Mouse (Mus musculus): ENCODE data around the gene Ankrd45. TPM values are rescaled to one million over a fixed set of nuclear protein-coding genes. Genes with fewer than 3 reads are reported as not detected.

Gene Ankrd45
- polyA plus RNA-seq (2012; rRNA removed) = 0.02 and 0.06 TPM in 2 replicates

DNA sequence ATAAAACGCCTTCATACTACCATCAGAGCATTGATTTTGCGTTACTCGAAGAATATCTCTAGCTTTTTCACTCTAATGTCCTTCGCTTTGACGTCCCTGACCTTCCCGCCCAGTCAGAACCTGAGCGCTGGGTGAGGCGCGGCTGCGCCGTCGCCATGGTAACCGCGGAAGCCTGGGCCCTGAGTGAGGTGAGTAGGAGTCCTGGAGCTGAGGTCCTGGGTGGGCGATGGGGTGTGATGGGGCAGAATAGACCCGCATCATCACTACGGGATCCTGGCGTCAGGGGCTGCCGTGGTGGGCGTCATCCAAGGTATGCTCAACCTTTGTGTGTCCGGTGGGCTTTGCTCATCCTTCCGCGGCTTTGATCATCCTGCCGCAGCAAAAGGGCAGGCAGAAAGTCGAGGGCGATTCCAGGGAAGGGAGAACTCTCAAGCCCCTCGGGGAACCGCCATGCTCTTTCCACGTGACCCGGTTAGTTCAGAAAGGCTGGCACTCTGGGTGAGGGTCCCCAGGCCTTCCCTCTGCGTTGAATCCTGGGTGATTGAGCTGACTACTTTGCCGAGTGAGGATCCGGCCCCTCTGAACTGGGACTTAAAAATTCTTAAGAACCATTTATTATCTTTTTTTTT, at the start of gene Ankrd45:
TSS of gene Ankrd45 (plus strand) at position 161 of the 629 bp plus-strand sequence.

DNA sequence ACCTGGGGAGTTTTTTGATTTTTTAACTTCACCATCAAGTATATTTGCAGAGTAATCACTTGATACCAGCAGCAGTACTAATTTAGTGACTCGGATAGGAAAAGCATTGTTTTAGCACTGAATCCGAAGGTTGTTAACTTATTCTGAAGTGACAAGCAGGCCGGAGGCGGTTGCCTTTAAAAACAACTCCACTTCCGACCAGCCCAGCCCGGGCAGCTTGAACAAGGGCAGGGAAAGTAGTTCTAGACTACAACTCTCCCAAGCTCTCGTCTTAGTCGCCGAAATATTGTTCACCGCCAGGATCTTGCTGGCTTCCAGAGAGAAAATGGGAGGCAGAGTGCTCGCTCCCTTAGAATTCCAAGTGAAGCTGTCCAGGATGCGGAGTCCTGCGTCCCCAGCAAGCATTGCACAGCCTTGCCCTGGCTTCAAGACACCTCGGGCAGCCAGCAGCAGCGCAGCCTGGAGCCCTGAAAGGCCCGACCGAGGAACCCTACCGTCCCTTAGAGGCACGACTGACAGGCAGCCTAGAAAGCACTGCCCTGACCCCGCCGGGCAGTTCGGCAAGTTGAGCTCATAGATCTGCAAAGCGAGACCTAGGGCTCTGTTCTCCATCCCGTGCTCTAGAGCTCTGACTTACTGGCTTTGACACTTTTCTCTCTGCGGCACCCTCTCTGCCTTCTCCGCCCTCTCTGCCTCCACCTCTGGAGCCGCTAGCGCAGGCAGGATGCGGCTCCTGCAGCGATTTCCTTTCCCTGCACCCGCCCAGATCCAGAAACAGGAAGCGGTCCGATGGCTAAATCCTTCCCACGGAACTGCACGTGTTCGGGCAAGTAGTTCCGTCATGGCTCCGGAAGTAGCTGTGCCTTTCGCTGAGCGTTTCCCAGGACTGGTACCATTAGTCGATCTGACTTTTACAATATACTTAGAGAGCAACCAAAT, 11.5 kb upstream of the Ankrd45 start, which contains the start of gene Klhl20:
TSS of gene Klhl20 (minus strand) at position 786 of the 939 bp plus-strand sequence.

DNA sequence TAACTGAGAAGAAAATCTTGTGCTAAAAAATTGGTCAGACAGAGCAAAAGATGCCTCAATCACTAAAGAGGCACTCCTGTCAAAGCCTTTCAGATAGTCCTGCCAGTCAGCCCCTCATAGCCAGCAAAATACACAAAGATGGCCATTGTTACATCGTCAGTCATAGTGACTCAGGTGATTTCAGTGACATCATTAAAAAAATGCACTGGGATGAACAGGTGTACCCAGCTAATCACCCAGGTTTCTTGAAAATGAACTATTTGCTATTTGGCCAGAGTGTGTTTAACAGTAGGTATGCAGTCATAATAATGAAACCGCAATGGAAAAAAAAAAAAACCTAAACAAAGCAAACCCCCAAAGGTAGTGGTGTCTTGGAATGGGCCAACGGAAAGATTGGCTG, 16.7 kb downstream of the Ankrd45 start, which contains the start of gene Tex50:
TSS of gene Tex50 (minus strand) at position 101 of the 400 bp plus-strand sequence.

Other genes with a start within 250 kb of the Ankrd45 start
- 10.5 and 11.5 TPM in 2 replicates for gene Rc3h1, start 236.3 kb upstream of the Ankrd45 start, polyA plus RNA-seq (2012; rRNA removed)
- 2.3 and 2.6 TPM in 2 replicates for gene Serpinc1, start 164.1 kb upstream of the Ankrd45 start, polyA plus RNA-seq (2012; rRNA removed)
- 0.45 and 0.47 TPM in 2 replicates for gene Zbtb37, start 107.8 kb upstream of the Ankrd45 start, polyA plus RNA-seq (2012; rRNA removed)
- 6.7 and 7.2 TPM in 2 replicates for gene Dars2, start 72.0 kb upstream of the Ankrd45 start, polyA plus RNA-seq (2012; rRNA removed)
- 0.87 and 0.98 TPM in 2 replicates for gene Cenpl, start 72.0 kb upstream of the Ankrd45 start, polyA plus RNA-seq (2012; rRNA removed)
- 3.2 and 4.1 TPM in 2 replicates for gene Klhl20, start 11.2 kb upstream of the Ankrd45 start, polyA plus RNA-seq (2012; rRNA removed)
- not detected in 2 replicates for gene Tex50, start 16.6 kb downstream of the Ankrd45 start, polyA plus RNA-seq (2012; rRNA removed)
- gene Prdx6, start 108.5 kb downstream of the Ankrd45 start, polyA plus RNA-seq (2012; rRNA removed) = 468 and 607 TPM in 2 replicates

All from colon, adult 2 months (tissue).